Mouse (Mus musculus): ENCODE results near the gene Hyal5. TPM values are rescaled to one million over a fixed set of nuclear protein-coding genes. Genes with fewer than 3 reads are reported as not detected.

Gene Hyal5
- not detected in 2 replicates for polyA plus RNA-seq (2012; rRNA removed)

GRCm38 (mm10) chr6:24857697-24858096 lies at the start of gene Hyal5:
Hyal5 (plus strand) TSS chr6:24857997.

Other genes with a start within 250 kb of the Hyal5 start
- gene Wasl, start 193.0 kb upstream of the Hyal5 start, polyA plus RNA-seq (2012; rRNA removed) = 65.9 and 107 TPM in 2 replicates
- not detected in 2 replicates for gene Hyal6, start 124.8 kb upstream of the Hyal5 start, polyA plus RNA-seq (2012; rRNA removed)
- gene Hyal4, start 109.7 kb upstream of the Hyal5 start, polyA plus RNA-seq (2012; rRNA removed) = 0.02 TPM in 1 of 2 replicates, not detected in the other
- not detected in 2 replicates for gene Spam1, start 66.8 kb upstream of the Hyal5 start, polyA plus RNA-seq (2012; rRNA removed)
- 0.09 and 0.36 TPM in 2 replicates for gene Tmem229a, start 98.3 kb downstream of the Hyal5 start, polyA plus RNA-seq (2012; rRNA removed)